Mouse (Mus musculus) right cerebral cortex, postnatal 4 days (tissue): ENCODE measurements at regions not wholly inside any gene's neighbourhood (a gene's known extent, or its start where the extent isn't known, plus 50 kb on each side); places are given as distances from the start of the nearest gene placed in this dataset.
A peak's percentile ranks its signal among the peaks of the same experiment; 100 is the strongest.

Experiments
- DNase-seq: peaks from one replicate; pipeline ENCODE4 v3.0.0-alpha.2; 2022

GRCm38 (mm10) chr7:111420698-111421097 lies 337.9 kb upstream of the Eif4g2 start:
- no peak for DNase-seq

- DNase-seq, result no peak
Measured at GRCm38 (mm10) chr7:111417735-111418134, 334.9 kb upstream of the Eif4g2 start.

- no peak for DNase-seq
Measured at GRCm38 (mm10) chr7:111416061-111416460, 333.2 kb upstream of the Eif4g2 start.

- no peak for DNase-seq
Measured at GRCm38 (mm10) chr7:111413745-111414144, 330.9 kb upstream of the Eif4g2 start.

- no peak for DNase-seq
Measured at GRCm38 (mm10) chr7:111412957-111413356, 330.1 kb upstream of the Eif4g2 start.

- no peak for DNase-seq
Measured at GRCm38 (mm10) chr7:111411386-111411960, 328.6 kb upstream of the Eif4g2 start.

- no peak for DNase-seq
Measured at GRCm38 (mm10) chr7:111395972-111396371, 313.1 kb upstream of the Eif4g2 start.

GRCm38 (mm10) chr7:111395111-111395510 lies 312.3 kb upstream of the Eif4g2 start:
- DNase-seq, result no peak

GRCm38 (mm10) chr7:111393846-111394245 lies 311.0 kb upstream of the Eif4g2 start:
- no peak for DNase-seq

GRCm38 (mm10) chr7:111389690-111390089 lies 306.9 kb upstream of the Eif4g2 start:
- DNase-seq, result no peak

- DNase-seq, result no peak
Measured at GRCm38 (mm10) chr7:111374534-111374933, 291.7 kb upstream of the Eif4g2 start.

- no peak for DNase-seq
Measured at GRCm38 (mm10) chr7:111373380-111374173, 290.7 kb upstream of the Eif4g2 start.

- peak; percentile 42 for DNase-seq
Measured at GRCm38 (mm10) chr7:111370421-111370887, 287.6 kb upstream of the Eif4g2 start.

GRCm38 (mm10) chr7:111368296-111369004 lies 285.6 kb upstream of the Eif4g2 start:
- DNase-seq, result no peak

- no peak for DNase-seq
Measured at GRCm38 (mm10) chr7:111366951-111367653, 284.3 kb upstream of the Eif4g2 start.

GRCm38 (mm10) chr7:111365384-111365783 lies 282.6 kb upstream of the Eif4g2 start:
- no peak for DNase-seq

- DNase-seq, result no peak
Measured at GRCm38 (mm10) chr7:111363206-111363605, 280.4 kb upstream of the Eif4g2 start.

GRCm38 (mm10) chr7:111362646-111363045 lies 279.8 kb upstream of the Eif4g2 start:
- DNase-seq, result no peak

GRCm38 (mm10) chr7:111355088-111355656 lies 272.3 kb upstream of the Eif4g2 start:
- DNase-seq, result no peak

- no peak for DNase-seq
Measured at GRCm38 (mm10) chr7:111354066-111354465, 271.2 kb upstream of the Eif4g2 start.

- no peak for DNase-seq
Measured at GRCm38 (mm10) chr7:111352176-111352575, 269.3 kb upstream of the Eif4g2 start.

- no peak for DNase-seq
Measured at GRCm38 (mm10) chr7:111345117-111345516, 262.3 kb upstream of the Eif4g2 start.

GRCm38 (mm10) chr7:111337053-111337452 lies 254.2 kb upstream of the Eif4g2 start:
- DNase-seq, result no peak
